Mouse (Mus musculus) bone marrow, adult 2 months (tissue): ENCODE measurements around the gene Rai14.

ENCODE experiments used
- CTCF ChIP-seq: fragments of 200-500 bp; IDR thresholded peaks from 2 replicates; pipeline ENCODE4 v1.5.1; 2011; ENCODE audit warnings: low read length, control low read depth; ENCODE audit not compliant: control insufficient read depth, insufficient read depth
- POLR2A ChIP-seq: fragments of 200-500 bp; IDR thresholded peaks from 2 replicates; pipeline ENCODE4 v1.6.1; 2011; ENCODE audit warnings: low read depth, mild to moderate bottlenecking, control low read depth, low read length, borderline replicate concordance; ENCODE audit not compliant: control insufficient read depth

DNA sequence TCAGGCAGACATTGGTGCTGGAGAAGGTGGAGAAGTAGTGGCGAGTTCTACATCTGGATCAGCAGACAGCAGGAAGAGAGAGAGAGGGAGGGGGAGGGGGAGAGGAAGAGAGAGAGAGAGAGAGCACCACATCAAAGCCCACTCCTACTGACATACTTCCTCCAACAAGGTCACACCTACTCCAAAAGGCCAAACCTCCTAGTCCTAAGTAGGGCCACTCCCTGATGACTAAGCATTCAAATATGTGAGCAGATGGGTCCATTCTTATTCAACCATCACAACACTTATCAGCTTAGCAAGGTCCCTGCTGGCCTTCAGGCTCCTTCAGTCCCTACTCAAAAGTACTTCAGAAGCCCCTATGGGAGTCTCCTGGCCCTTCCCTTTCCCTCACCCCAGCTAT, 9.1 kb upstream of the Rai14 start:
- no peak for TF ChIP-seq CTCF
- no peak for TF ChIP-seq POLR2A
